Mouse (Mus musculus) ES-E14 (cell line): Measurements from ENCODE around the gene Ppfia2. TPM values are rescaled to one million over a fixed set of nuclear protein-coding genes. Genes with fewer than 3 reads are reported as not detected.

Source experiments
- DNase-seq: peaks from one replicate; pipeline ENCODE4 v3.0.0-alpha.2; 2013; ENCODE audit warnings: low read depth, low spot score
- H3K27ac ChIP-seq: 2 replicates; pipeline ENCODE4 v1.5.1; 2012; ENCODE audit warnings: low read depth, mild to moderate bottlenecking, low read length, moderate library complexity, mixed read lengths; ENCODE audit not compliant: poor library complexity, insufficient read depth, severe bottlenecking
- H3K36me3 ChIP-seq: 2 replicates; pipeline ENCODE4 v1.6.1; 2012; ENCODE audit warnings: mild to moderate bottlenecking, low read length, moderate library complexity, mixed read lengths; ENCODE audit not compliant: control insufficient read depth, poor library complexity, insufficient read depth, severe bottlenecking
- H3K4me1 ChIP-seq, 2 experiments: fragments of 150-350 bp in 1 of 2; sonication (generic) in 1 of 2; 2 replicates each; pipeline ENCODE4 v1.6.1; 2012; ENCODE audit warnings: low read length in 2 of 2, mild to moderate bottlenecking in 1 of 2, mixed read lengths in 1 of 2; ENCODE audit not compliant: control insufficient read depth in 2 of 2, insufficient read depth in 2 of 2, poor library complexity in 1 of 2
- H3K4me3 ChIP-seq, 2 experiments: fragments of 150-350 bp in 1 of 2; sonication (generic) in 1 of 2; 2 replicates each; pipeline ENCODE4 v1.5.1; 2012; ENCODE audit warnings: low read length in 2 of 2, low read depth in 1 of 2, mild to moderate bottlenecking in 1 of 2, mixed read lengths in 1 of 2; ENCODE audit not compliant: insufficient read depth in 1 of 2, poor library complexity in 1 of 2, severe bottlenecking in 1 of 2
- H3K9ac ChIP-seq: 2 replicates; pipeline ENCODE4 v1.6.1; 2012; ENCODE audit warnings: low read depth, mild to moderate bottlenecking, low read length, mixed read lengths; ENCODE audit not compliant: poor library complexity, insufficient read depth, severe bottlenecking
- H3K9me3 ChIP-seq: fragments of 150-350 bp; sonication (generic); 2 replicates; pipeline ENCODE4 v1.6.1; 2012; ENCODE audit warnings: low read depth, mild to moderate bottlenecking, low read length; ENCODE audit not compliant: control insufficient read depth, insufficient read depth
- CHD2 ChIP-seq: IDR thresholded peaks from 2 replicates; pipeline ENCODE4 v1.6.1; 2014; ENCODE audit warnings: mild to moderate bottlenecking, low read depth, low read length, inconsistent platforms
- HCFC1 ChIP-seq: IDR thresholded peaks from 2 replicates; pipeline ENCODE4 v1.6.1; 2012; ENCODE audit warnings: low read length, inconsistent platforms, borderline replicate concordance; ENCODE audit not compliant: insufficient read depth
- MAFK ChIP-seq: IDR thresholded peaks from 2 replicates; pipeline ENCODE4 v1.6.1; 2014; ENCODE audit warnings: mild to moderate bottlenecking, low read depth, low read length, inconsistent platforms; ENCODE audit not compliant: insufficient read depth
- ZC3H11A ChIP-seq: IDR thresholded peaks from 2 replicates; pipeline ENCODE4 v1.6.1; 2012; ENCODE audit warnings: low read depth, mild to moderate bottlenecking, inconsistent platforms, low read length, borderline replicate concordance
- ZNF384 ChIP-seq: IDR thresholded peaks from 2 replicates; pipeline ENCODE4 v1.6.1; 2012; ENCODE audit warnings: low read depth, low read length, inconsistent platforms
- in situ Hi-C, 2 experiments: fragments of 600-800 bp; cut with MboI; formaldehyde crosslinking; loops; one replicate each; pipeline ENCODE4 v1.15.1; 2025; ENCODE audit warnings: low sequenced_read_pairs in 2 of 2, inconsistent platforms in 1 of 2; ENCODE audit not compliant: unreplicated experiment in 2 of 2
- total RNA-seq: library from RNA; depleted of rRNA; stranded (reverse); fragments of 300-350 nt; gene quantifications from 2 replicates; pipeline ENCODE4 v1.2.3, GENCODE M21; 2012

The Ppfia2 gene
- total RNA-seq, 1 experiment, result 0.09 TPM

GRCm38 (mm10) chr10:106824215-106824614 lies 354.1 kb downstream of the Ppfia2 start:
- Histone ChIP-seq H3K9ac (no peak overlapping the region), H3K36me3 (no peaks in the 10 kb centered on the region), H3K4me1 (no peaks in the 10 kb centered on the region), H3K27ac (no peak overlapping the region), H3K4me3 (no peak overlapping the region), H3K9me3 (no peaks in the 10 kb centered on the region)
- DNase-seq, result no peak
- no peak for TF ChIP-seq MAFK
- TF ChIP-seq ZC3H11A, result no peak
- no peak for TF ChIP-seq CHD2
- no peak for TF ChIP-seq HCFC1
- TF ChIP-seq ZNF384, result no peak
- in situ Hi-C loops, result no loop called here

- no peak overlapping the region for H3K4me3 ChIP-seq
- DNase-seq, result no peak
- TF ChIP-seq ZC3H11A, result no peak
- no peak for TF ChIP-seq CHD2
- TF ChIP-seq ZNF384, result no peak
- no peak for TF ChIP-seq HCFC1
- TF ChIP-seq MAFK, result no peak
- no peaks in the 10 kb centered on the region for H3K9me3 ChIP-seq
- no peak overlapping the region for H3K27ac ChIP-seq
- in situ Hi-C loops, result no loop called here
- H3K9ac ChIP-seq, result no peak overlapping the region
- no peaks in the 10 kb centered on the region for H3K4me1 ChIP-seq
- H3K36me3 ChIP-seq, result no peaks in the 10 kb centered on the region
Observed at GRCm38 (mm10) chr10:106838476-106838875, 368.3 kb downstream of the Ppfia2 start.

- no peaks in the 10 kb centered on the region for H3K9me3 ChIP-seq
- H3K27ac ChIP-seq, result no peak overlapping the region
- no peak overlapping the region for H3K4me3 ChIP-seq
- H3K9ac ChIP-seq, result no peak overlapping the region
- no peaks in the 10 kb centered on the region for H3K4me1 ChIP-seq
- in situ Hi-C loops, result no loop called here
- no peak for DNase-seq
- no peak for TF ChIP-seq HCFC1
- TF ChIP-seq CHD2, result no peak
- TF ChIP-seq ZC3H11A, result no peak
- TF ChIP-seq MAFK, result no peak
- no peak for TF ChIP-seq ZNF384
- no peaks in the 10 kb centered on the region for H3K36me3 ChIP-seq
Observed at GRCm38 (mm10) chr10:106858106-106858505, 388.0 kb downstream of the Ppfia2 start.

GRCm38 (mm10) chr10:106870233-106870632 lies 400.1 kb downstream of the Ppfia2 start:
- no peaks in the 10 kb centered on the region for H3K9me3 ChIP-seq

GRCm38 (mm10) chr10:106871847-106872246 lies 401.7 kb downstream of the Ppfia2 start:
- no peak overlapping the region for H3K27ac ChIP-seq
- TF ChIP-seq ZNF384 (no peak), CHD2 (no peak), ZC3H11A (no peak), MAFK (no peak), HCFC1 (no peak)
- no peak for DNase-seq
- no peak overlapping the region for H3K4me3 ChIP-seq
- in situ Hi-C loops, result no loop called here
- no peaks in the 10 kb centered on the region for H3K4me1 ChIP-seq
- H3K9ac ChIP-seq, result no peak overlapping the region
- H3K9me3 ChIP-seq, result no peaks in the 10 kb centered on the region
- no peaks in the 10 kb centered on the region for H3K36me3 ChIP-seq

More at GRCm38 (mm10) chr10:106870233-106870632, 400.1 kb downstream of the Ppfia2 start:
- no peak for DNase-seq
- in situ Hi-C loops, result no loop called here
- H3K27ac ChIP-seq, result no peak overlapping the region
- no peaks in the 10 kb centered on the region for H3K4me1 ChIP-seq
- TF ChIP-seq ZNF384 (no peak), MAFK (no peak), HCFC1 (no peak), CHD2 (no peak), ZC3H11A (no peak)
- no peaks in the 10 kb centered on the region for H3K36me3 ChIP-seq
- H3K4me3 ChIP-seq, result no peak overlapping the region
- H3K9ac ChIP-seq, result no peak overlapping the region
